Mouse (Mus musculus) neural tube, embryonic 14.5 days (tissue): ENCODE results near the gene Lactbl1. TPM values are rescaled to one million over a fixed set of nuclear protein-coding genes. Genes with fewer than 3 reads are reported as not detected.

Experiments
- ATAC-seq: fragments of 200-750 bp; cut with Nextera tagmentation; 2 replicates; pipeline ENCODE4 v1.8.0; 2017; ENCODE audit warnings: low read depth, mild to moderate bottlenecking, moderate TSS enrichment, moderate library complexity
- H3K27ac ChIP-seq: fragments of 300-500 bp; sonication (generic); 2 replicates; pipeline ENCODE4 v1.5.1; 2014; ENCODE audit warnings: low read depth, mild to moderate bottlenecking, control low read depth, low read length, moderate library complexity, mixed read lengths
- H3K27me3 ChIP-seq: fragments of 300-500 bp; sonication (generic); 2 replicates; pipeline ENCODE4 v1.6.1; 2014; ENCODE audit warnings: low read length; ENCODE audit not compliant: control insufficient read depth, insufficient read depth
- H3K36me3 ChIP-seq: fragments of 300-500 bp; sonication (generic); 2 replicates; pipeline ENCODE4 v1.6.1; 2014; ENCODE audit warnings: low read length, mixed read lengths; ENCODE audit not compliant: control insufficient read depth, insufficient read depth
- H3K4me1 ChIP-seq: fragments of 300-500 bp; sonication (generic); 2 replicates; pipeline ENCODE4 v1.6.1; 2014; ENCODE audit warnings: low read length; ENCODE audit not compliant: control insufficient read depth, insufficient read depth
- H3K4me2 ChIP-seq: fragments of 300-500 bp; sonication (generic); 2 replicates; pipeline ENCODE4 v1.6.1; 2014; ENCODE audit warnings: mild to moderate bottlenecking, low read depth, low read length, control low read depth
- H3K4me3 ChIP-seq: fragments of 300-500 bp; sonication (generic); 2 replicates; pipeline ENCODE4 v1.5.1; 2014; ENCODE audit warnings: low read depth, low read length, control low read depth, mixed read lengths
- H3K9ac ChIP-seq: fragments of 300-500 bp; sonication (generic); replicated peaks from 2 replicates; pipeline ENCODE4 v1.6.1; 2014; ENCODE audit warnings: low read depth, mild to moderate bottlenecking, control low read depth, low read length, mixed read lengths
- H3K9me3 ChIP-seq: fragments of 300-500 bp; sonication (generic); 2 replicates; pipeline ENCODE4 v1.6.1; 2016; ENCODE audit warnings: low read length; ENCODE audit not compliant: control insufficient read depth
- WGBS: fragments of 180-500 bp; shearing (Covaris S2); extraction: QIAGEN DNeasy Blood & Tissue Kit; methylation state at CpG from one replicate; pipeline ENCODE4 v1.1.7; 2014; 5-methylcytosine and 5-hydroxymethylcytosine counted together
- polyA plus RNA-seq: library from polyadenylated mRNA; unstranded; fragments of >200 nt; fragmentation: Nextera tagmentation; extraction: Ambion mirVana; gene quantifications from 2 replicates; pipeline ENCODE4 v1.2.1, GENCODE M21; 2014

Gene Lactbl1
- polyA plus RNA-seq, 1 experiment from 2014 or later: not detected

DNA sequence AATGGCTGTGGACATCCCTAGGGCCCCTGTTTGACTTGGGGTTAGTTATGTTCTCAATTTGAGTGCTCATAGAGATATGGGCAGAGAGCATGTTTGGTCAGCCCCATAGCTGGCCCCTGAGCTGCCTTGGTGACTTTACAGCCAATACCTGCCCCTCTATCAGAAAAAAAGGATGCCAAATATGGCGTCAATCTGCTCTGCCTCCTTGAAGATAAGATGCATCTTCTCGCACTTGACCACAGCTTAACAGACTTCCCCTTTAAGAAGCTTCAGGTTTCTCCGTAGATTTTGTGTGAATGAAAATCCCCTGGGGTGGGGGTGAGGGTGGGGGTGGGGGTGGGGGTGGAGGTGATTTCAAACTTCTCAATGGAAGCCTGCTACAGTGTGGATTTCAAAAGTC is 35.5 kb downstream of the Lactbl1 start:
- Histone ChIP-seq H3K9ac (no peak overlapping the region), H3K27me3 (no peaks in the 10 kb centered on the region), H3K4me3 (no peak overlapping the region), H3K36me3 (peaks cover 54% of the 10 kb centered on the region), H3K27ac (no peak overlapping the region), H3K4me2 (no peak overlapping the region), H3K9me3 (no peaks in the 10 kb centered on the region), H3K4me1 (no peaks in the 10 kb centered on the region)
- no peak for ATAC-seq
- 83% methylated on average over 3 of the region's 3 CpGs for WGBS

DNA sequence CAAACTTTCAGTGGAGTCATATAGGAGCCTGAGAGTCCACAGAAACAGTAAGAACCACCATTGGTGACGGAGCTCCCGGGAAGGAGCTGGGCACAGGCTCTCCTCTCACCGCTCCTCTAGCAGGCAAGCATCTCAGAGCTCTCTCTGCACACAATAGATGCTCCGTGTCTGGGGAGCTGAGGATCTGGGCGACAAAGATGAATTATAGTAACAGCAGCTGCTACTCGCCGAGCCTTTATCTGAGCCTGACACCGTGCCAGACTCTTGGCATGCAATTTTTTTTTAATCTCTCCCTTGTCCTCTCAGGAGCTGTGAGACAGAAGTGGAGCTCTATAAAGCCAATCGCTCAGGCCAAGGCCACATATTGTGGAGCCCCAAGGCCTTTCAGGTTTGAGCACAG is 42.6 kb downstream of the Lactbl1 start:
- Histone ChIP-seq H3K4me2 (no peak overlapping the region), H3K4me1 (no peaks in the 10 kb centered on the region), H3K9ac (no peak overlapping the region), H3K36me3 (peaks cover 14% of the 10 kb centered on the region; the same call in 1 of the 2 replicates), H3K4me3 (no peak overlapping the region), H3K9me3 (no peaks in the 10 kb centered on the region), H3K27me3 (no peaks in the 10 kb centered on the region), H3K27ac (peak overlapping the region; percentile 46; the same call in 1 of the 2 replicates)
- no peak for ATAC-seq
- WGBS: 39% methylated on average over 9 of the region's 9 CpGs

DNA sequence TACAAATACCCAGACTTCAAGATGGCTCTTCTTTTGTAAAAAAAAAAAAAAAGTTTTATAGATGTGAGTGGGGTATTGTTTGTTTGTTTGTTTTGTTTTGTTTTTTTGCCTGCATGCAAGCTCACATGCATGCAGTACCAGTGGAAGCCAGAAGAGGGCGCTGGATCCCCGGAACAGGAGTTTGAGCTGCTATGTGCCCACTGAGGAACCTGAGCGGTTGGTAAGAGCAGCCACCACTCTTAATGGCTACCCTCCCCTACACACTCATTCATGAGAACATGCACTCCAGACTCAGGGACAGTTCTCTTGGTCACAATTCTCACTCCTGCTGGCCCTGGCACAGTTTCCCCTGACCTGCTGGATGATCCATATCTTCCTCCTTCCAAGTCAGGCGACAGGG is 43.6 kb downstream of the Lactbl1 start:
- no peak overlapping the region for H3K4me3 ChIP-seq
- peaks cover 5% of the 10 kb centered on the region; the same call in 1 of the 2 replicates for H3K36me3 ChIP-seq
- no peaks in the 10 kb centered on the region for H3K9me3 ChIP-seq
- no peak overlapping the region for H3K4me2 ChIP-seq
- no peak overlapping the region for H3K27ac ChIP-seq
- 75% methylated on average over 4 of the region's 4 CpGs for WGBS
- no peaks in the 10 kb centered on the region for H3K27me3 ChIP-seq
- no peak overlapping the region for H3K9ac ChIP-seq
- no peak for ATAC-seq
- H3K4me1 ChIP-seq: no peaks in the 10 kb centered on the region

DNA sequence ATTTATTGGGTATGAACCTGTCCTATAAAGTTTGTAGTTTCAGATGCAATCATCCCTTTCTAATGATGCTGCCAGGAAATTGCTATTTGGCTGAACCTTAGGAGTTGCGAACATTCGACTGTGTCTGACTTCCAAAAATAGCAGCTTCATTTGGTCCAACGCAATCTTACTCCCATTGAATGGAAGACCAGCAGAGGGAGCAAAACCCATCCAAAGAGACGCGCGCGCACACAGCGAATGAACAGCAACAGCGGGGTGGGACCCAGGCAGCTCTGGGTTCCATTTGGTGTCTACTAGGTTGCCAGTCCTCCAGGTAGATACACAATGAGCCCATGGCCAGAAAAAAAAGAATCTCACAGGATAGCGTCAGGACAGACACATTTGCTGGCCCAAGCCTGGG is 45.3 kb downstream of the Lactbl1 start:
- Histone ChIP-seq H3K9ac (no peak overlapping the region), H3K4me1 (no peaks in the 10 kb centered on the region), H3K4me3 (no peak overlapping the region), H3K4me2 (no peak overlapping the region), H3K36me3 (no peaks in the 10 kb centered on the region; the same call in 1 of the 2 replicates), H3K27me3 (no peaks in the 10 kb centered on the region), H3K9me3 (no peaks in the 10 kb centered on the region), H3K27ac (no peak overlapping the region)
- 76% methylated on average over 10 of the region's 10 CpGs for WGBS
- ATAC-seq: no peak

DNA sequence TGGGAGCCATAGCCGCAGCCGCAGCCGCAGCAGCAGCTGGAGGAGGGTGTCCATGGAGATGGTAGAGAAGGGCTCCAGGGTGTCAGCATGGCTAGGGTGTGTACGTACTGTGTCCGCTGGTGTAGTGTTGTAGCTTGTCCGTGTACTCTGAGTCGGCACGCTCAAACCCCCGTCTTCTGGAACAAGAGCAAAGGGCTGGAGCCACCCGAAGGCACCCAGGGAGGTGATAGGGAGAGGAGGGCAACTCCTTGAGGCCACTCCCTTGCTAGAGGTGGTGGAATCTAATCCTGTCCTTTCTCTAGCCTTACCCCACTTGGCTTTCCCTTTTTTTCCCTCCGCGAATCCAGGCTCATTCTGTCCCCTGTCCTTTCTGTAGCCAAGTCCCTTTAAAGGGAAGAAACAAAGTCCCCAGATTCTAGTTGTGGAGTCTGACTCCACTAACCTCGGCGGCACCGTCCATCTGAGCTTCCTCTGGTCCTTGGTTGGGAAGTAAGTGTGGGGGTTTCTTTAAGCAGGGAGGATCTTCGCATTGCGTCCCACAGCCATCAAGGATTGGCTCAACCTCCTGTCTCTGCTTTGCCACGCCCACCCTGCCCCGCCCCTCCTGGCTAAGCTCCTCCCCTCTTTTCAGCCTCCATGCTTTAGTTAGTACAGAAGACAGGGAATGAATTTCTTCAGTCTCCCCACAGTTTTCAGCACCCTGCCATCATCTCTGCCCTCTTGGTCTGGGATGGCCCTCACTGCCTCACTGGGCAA is 50.1 kb downstream of the Lactbl1 start:
- Histone ChIP-seq H3K4me3 (no peak overlapping the region), H3K36me3 (0 out of 2 replicates have a peak, but pooled peaks cover 2% of the 10 kb centered on the region)
- WGBS: 93% methylated on average over 19 of the region's 19 CpGs

DNA sequence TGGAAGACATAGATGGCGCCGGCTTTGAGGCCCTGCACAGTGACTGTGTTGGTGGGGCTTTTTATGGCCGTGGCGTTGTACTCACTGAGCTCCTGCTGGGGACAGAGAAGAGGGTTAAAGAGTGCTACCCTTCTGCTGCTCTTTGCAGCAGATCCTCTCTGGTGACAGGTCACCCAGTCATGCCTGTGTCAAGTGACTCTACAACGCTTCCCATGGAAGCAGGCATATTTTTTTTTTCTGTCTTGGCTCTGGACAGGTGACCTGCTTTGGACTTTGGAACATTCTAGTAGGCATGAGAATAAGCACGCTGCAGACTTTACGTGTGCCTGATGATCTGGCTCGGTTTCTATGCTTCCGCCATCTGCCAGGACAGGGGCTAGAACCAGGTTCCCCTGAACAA is 53.0 kb downstream of the Lactbl1 start:
- Histone ChIP-seq H3K9me3 (no peaks in the 10 kb centered on the region), H3K9ac (no peak overlapping the region), H3K27me3 (no peaks in the 10 kb centered on the region), H3K4me3 (no peak overlapping the region), H3K27ac (no peak overlapping the region), H3K4me2 (no peak overlapping the region), H3K4me1 (no peaks in the 10 kb centered on the region), H3K36me3 (0 out of 2 replicates have a peak, but pooled peaks cover 6% of the 10 kb centered on the region)
- 77% methylated on average over 9 of the region's 9 CpGs for WGBS
- ATAC-seq: no peak

More for the DNA sequence above, 50.1 kb downstream of the Lactbl1 start:
- no peaks in the 10 kb centered on the region for H3K27me3 ChIP-seq
- no peak overlapping the region for H3K27ac ChIP-seq
- H3K4me1 ChIP-seq: no peaks in the 10 kb centered on the region
- H3K4me2 ChIP-seq: no peak overlapping the region
- H3K9me3 ChIP-seq: no peaks in the 10 kb centered on the region
- H3K9ac ChIP-seq: no peak overlapping the region
- ATAC-seq: no peak

DNA sequence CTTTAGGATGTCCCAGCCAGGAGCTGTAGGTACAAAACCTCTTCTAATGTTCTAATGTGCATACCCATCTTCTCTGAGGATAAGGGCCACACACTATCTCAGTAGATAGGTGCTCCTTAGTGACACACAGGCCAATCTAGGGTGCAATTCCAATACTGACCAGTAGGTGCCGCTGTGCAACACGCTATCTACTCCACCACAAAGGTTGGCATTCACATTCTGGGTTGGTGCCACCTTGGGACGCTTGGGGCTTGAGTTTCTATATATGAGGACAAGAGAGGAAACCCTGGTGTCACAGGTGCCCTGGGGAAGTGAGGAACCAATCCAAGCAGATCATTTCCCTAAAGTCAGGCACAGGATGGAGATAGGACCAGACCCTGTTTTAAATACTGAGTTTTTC is 56.1 kb downstream of the Lactbl1 start:
- H3K4me2 ChIP-seq: no peak overlapping the region
- H3K27me3 ChIP-seq: no peaks in the 10 kb centered on the region
- no peak overlapping the region for H3K27ac ChIP-seq
- H3K4me3 ChIP-seq: no peak overlapping the region
- H3K9me3 ChIP-seq: no peaks in the 10 kb centered on the region
- 0% methylated on average over 3 of the region's 3 CpGs for WGBS
- peaks cover 11% of the 10 kb centered on the region; the same call in 1 of the 2 replicates for H3K36me3 ChIP-seq
- peak; percentile 78; the same call in 1 of the 2 replicates for ATAC-seq
- no peaks in the 10 kb centered on the region for H3K4me1 ChIP-seq
- H3K9ac ChIP-seq: no peak overlapping the region

DNA sequence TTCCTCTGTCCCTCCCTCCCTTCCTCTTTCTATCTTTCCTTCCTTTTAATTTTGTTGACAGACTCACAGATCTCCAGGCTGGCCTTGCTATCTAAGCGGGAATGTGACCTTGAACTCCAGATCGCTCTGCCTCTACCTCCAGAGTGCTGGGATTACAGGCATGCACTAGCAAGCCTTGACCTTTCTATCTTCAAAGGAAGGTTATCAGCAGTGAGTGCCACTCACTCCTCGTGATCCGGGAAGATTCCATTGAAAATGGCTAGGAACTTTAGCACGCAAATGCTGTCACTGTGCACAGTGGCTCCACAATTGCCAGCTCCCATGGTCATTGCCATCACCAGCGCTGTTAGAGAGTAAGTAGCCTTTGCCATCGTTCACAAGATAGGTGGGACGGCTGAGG is 56.8 kb downstream of the Lactbl1 start:
- ATAC-seq: no peak
- Histone ChIP-seq H3K27me3 (no peaks in the 10 kb centered on the region), H3K4me2 (no peak overlapping the region), H3K4me3 (no peak overlapping the region), H3K9me3 (no peaks in the 10 kb centered on the region), H3K36me3 (peaks cover 11% of the 10 kb centered on the region; the same call in 1 of the 2 replicates), H3K27ac (no peak overlapping the region; the same call in 1 of the 2 replicates), H3K9ac (no peak overlapping the region), H3K4me1 (no peaks in the 10 kb centered on the region)
- WGBS: 88% methylated on average over 8 of the region's 8 CpGs

DNA sequence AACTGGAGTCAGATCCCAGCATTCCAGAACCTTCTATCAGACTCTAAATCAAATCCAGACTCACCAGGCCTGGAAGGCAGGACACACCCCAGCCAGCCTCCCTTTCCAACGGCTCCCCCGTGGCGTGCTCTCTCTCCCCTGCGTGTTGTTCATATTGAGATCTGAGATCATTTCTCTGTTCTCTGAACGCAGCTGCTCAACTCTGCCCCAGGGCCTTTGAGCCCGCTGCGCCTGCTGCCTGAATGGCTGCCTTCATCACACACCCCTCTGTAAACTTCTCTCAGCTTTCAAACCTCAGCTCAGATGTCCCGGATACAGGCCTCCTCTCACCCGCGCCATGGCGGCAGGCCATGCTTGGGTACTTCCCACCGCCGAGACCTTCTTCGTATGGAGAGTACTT is 58.2 kb downstream of the Lactbl1 start:
- H3K4me2 ChIP-seq: no peak overlapping the region
- 47% methylated on average over 14 of the region's 14 CpGs for WGBS
- no peak for ATAC-seq
- H3K4me1 ChIP-seq: no peaks in the 10 kb centered on the region
- no peaks in the 10 kb centered on the region for H3K9me3 ChIP-seq
- H3K9ac ChIP-seq: no peak overlapping the region
- H3K27ac ChIP-seq: no peak overlapping the region
- H3K4me3 ChIP-seq: no peak overlapping the region
- no peaks in the 10 kb centered on the region for H3K27me3 ChIP-seq
- peaks cover 9% of the 10 kb centered on the region; the same call in 1 of the 2 replicates for H3K36me3 ChIP-seq
